Comparison of ENCODE assay signal across 10 mouse cellular contexts in the genomic region with DNA sequence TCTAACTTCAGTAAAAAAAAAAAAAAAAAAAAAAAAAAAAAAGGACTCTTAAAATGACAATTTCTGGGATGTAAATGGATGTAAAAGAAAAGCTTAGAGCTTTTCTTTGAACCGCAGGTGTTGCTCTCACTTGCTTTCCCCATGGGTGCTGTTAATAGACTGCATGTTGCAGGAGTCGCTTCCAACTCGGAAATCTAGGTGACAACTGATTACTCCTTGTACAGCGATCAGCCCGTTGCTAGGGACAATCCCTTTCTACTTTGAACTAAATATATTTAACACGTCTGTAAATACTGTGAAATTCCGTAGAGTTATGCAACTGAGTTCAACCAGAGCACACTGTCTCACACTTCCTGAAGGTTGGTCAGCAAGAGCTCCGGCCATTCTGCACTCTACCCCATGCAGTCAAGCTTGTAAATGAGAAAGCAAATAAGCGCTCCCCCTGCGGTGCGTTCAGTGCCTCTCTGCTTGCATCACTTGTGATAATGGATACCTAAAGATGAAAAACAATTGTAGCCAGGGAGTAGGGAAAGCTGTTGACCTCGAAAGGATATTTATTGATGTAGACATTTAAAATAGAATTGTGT.
A peak's percentile ranks its signal among the peaks of the same experiment; 100 is the strongest.
DNase-seq lines count a peak whose midpoint lies in the region; ATAC-seq and TF ChIP-seq lines count a peak whose summit lies in the region.
"Had no signal": no experiment of that assay in that cellular context is flagged by ENCODE, and none has a peak within 500 bp of the region (broad histone marks: within the 10 kb centered on the region; RNA-seq: fewer than 3 reads in every experiment).

No protein-coding gene starts in this region.

- peak overlapping the region; percentile 56 for H3K4me2 ChIP-seq in heart, postnatal 0 days (ENCODE audit: low read depth, low read length)
- H3K4me2 ChIP-seq in hindbrain, embryonic 11.5 days (replicated peaks; ENCODE audit: low read depth, low read length): peak overlapping the region; percentile 19; the same call in 1 of the 2 replicates
- H3K4me2 ChIP-seq in midbrain, embryonic 14.5 days (ENCODE audit: low read length): peak overlapping the region; percentile 50

- no peak for TF ChIP-seq CTCF in heart, postnatal 0 days (IDR thresholded peaks at IDR 0.05; ENCODE audit: low read depth)

- no peaks in the 10 kb centered on the region for H3K27me3 ChIP-seq in heart, postnatal 0 days (ENCODE audit: control insufficient read depth, insufficient read depth, low read length)
- no peaks in the 10 kb centered on the region for H3K27me3 ChIP-seq in hindbrain, embryonic 11.5 days (ENCODE audit: control insufficient read depth, insufficient read depth, low read length)
- H3K27me3 ChIP-seq in midbrain, embryonic 14.5 days (ENCODE audit: control insufficient read depth, insufficient read depth, low read length): no peaks in the 10 kb centered on the region

- H3K9me3 ChIP-seq in heart, postnatal 0 days (replicated peaks; ENCODE audit: control insufficient read depth, low read length): no peaks in the 10 kb centered on the region
- no peaks in the 10 kb centered on the region for H3K9me3 ChIP-seq in hindbrain, embryonic 11.5 days (ENCODE audit: control insufficient read depth, low read length)
- H3K9me3 ChIP-seq in midbrain, embryonic 14.5 days (ENCODE audit: control insufficient read depth, low read length): no peaks in the 10 kb centered on the region

- TF ChIP-seq EP300 in heart, postnatal 0 days (IDR thresholded peaks at IDR 0.05; ENCODE audit: low read depth): no peak

- WGBS in heart, postnatal 0 days: 8% methylated on average over 12 of the region's 12 CpGs
- WGBS in hindbrain, embryonic 11.5 days: 7% methylated on average over 12 of the region's 12 CpGs
- 6% methylated on average over 12 of the region's 12 CpGs for WGBS in midbrain, embryonic 14.5 days

- H3K9ac ChIP-seq in heart, postnatal 0 days (replicated peaks; ENCODE audit: low read depth, low read length): no peak overlapping the region
- H3K9ac ChIP-seq in hindbrain, embryonic 11.5 days (ENCODE audit: low read depth, low read length): no peak overlapping the region
- 0 out of 2 replicates have a peak overlapping the region, but pooled peaks have one; percentile 7 for H3K9ac ChIP-seq in midbrain, embryonic 14.5 days (replicated peaks; ENCODE audit: low read length)
- H3K9ac ChIP-seq: liver, embryonic 14.5 days had no signal

- no peaks in the 10 kb centered on the region for H3K36me3 ChIP-seq in heart, postnatal 0 days (replicated peaks; ENCODE audit: control insufficient read depth, insufficient read depth, low read length)
- H3K36me3 ChIP-seq in hindbrain, embryonic 11.5 days (ENCODE audit: control insufficient read depth, insufficient read depth, low read length): no peaks in the 10 kb centered on the region
- H3K36me3 ChIP-seq in midbrain, embryonic 14.5 days (ENCODE audit: control insufficient read depth, insufficient read depth, low read length): no peaks in the 10 kb centered on the region

- DNase-seq in heart, postnatal 0 days (ENCODE audit: low spot score): peak; percentile 16
- DNase-seq in heart, adult 8-10 months (ENCODE audit: low spot score): no peak
- peak; percentile 12 for DNase-seq in brain, embryonic 18.5 days (ENCODE audit: low read depth, low spot score)
- peak; percentile 31 for DNase-seq in hindbrain, embryonic 11.5 days (ENCODE audit: low spot score)
- DNase-seq in midbrain, embryonic 14.5 days: peak; percentile 58
- no peak for DNase-seq in thymus, postnatal 36 days
- no peak for DNase-seq in spleen, adult 18-20 months
- DNase-seq in B cell, adult 2 months: no peak
- DNase-seq: thymus, postnatal 25 days had no signal

- no peak for ATAC-seq in heart, postnatal 0 days (ENCODE audit: insufficient read depth, low read depth)
- ATAC-seq in hindbrain, embryonic 11.5 days (ENCODE audit: low FRiP score): peak; percentile 71
- peak; percentile 43; the same call in 1 of the 2 replicates for ATAC-seq in midbrain, embryonic 14.5 days (ENCODE audit: low FRiP score, low TSS enrichment)

- H3K4me1 ChIP-seq in heart, postnatal 0 days (ENCODE audit: control insufficient read depth, insufficient read depth): no peaks in the 10 kb centered on the region
- H3K4me1 ChIP-seq in hindbrain, embryonic 11.5 days (replicated peaks; ENCODE audit: control insufficient read depth, insufficient read depth, low read length): no peaks in the 10 kb centered on the region
- peaks cover 8% of the 10 kb centered on the region; the same call in 1 of the 2 replicates for H3K4me1 ChIP-seq in midbrain, embryonic 14.5 days (ENCODE audit: control insufficient read depth, insufficient read depth, low read length)

- peak overlapping the region; percentile 35 for H3K4me3 ChIP-seq in heart, postnatal 0 days (ENCODE audit: low read depth, low read length)
- no peak overlapping the region for H3K4me3 ChIP-seq in hindbrain, embryonic 11.5 days (ENCODE audit: low read depth, low read length)
- peak overlapping the region; percentile 13 for H3K4me3 ChIP-seq in midbrain, embryonic 14.5 days (replicated peaks; ENCODE audit: low read depth, low read length)

- H3K27ac ChIP-seq in heart, postnatal 0 days (ENCODE audit: low read depth): no peak overlapping the region
- H3K27ac ChIP-seq in hindbrain, embryonic 11.5 days (ENCODE audit: low read depth, low read length): no peak overlapping the region
- no peak overlapping the region for H3K27ac ChIP-seq in midbrain, embryonic 14.5 days (replicated peaks; ENCODE audit: low read depth, low read length)
- H3K27ac ChIP-seq: liver, embryonic 14.5 days had no signal

Comparison
In these comparisons a context has a peak if more than half of its experiments do, and no peak if none do; other contexts are left out.
1. DNase-seq: peak in heart, postnatal 0 days (single experiment), brain, embryonic 18.5 days (single experiment), hindbrain, embryonic 11.5 days (single experiment) and midbrain, embryonic 14.5 days (single experiment); none in heart, adult 8-10 months (single experiment), thymus, postnatal 36 days (0 of 2), spleen, adult 18-20 months (0 of 2) and B cell, adult 2 months (0 of 2).
2. Peak in every context shown above with its lines, with median percentiles within 50 percentile points of each other: H3K4me2 ChIP-seq.